Comparison of ENCODE assay signal across 9 mouse cellular contexts in genomic region chr9:28197631-28198030, GRCm38 (mm10).
DNase-seq lines count a peak whose midpoint lies in the region; ATAC-seq and TF ChIP-seq lines count a peak whose summit lies in the region.
"Had no signal": no experiment of that assay in that cellular context is flagged by ENCODE, and none has a peak within 500 bp of the region (broad histone marks: within the 10 kb centered on the region; RNA-seq: fewer than 3 reads in every experiment).

No protein-coding gene starts in this region.

- H3K4me3 ChIP-seq in embryonic facial prominence, embryonic 11.5 days (ENCODE audit: low read depth, low read length), result no peak overlapping the region
- no peak overlapping the region for H3K4me3 ChIP-seq in hindbrain, postnatal 0 days (ENCODE audit: low read length)
- no peak overlapping the region for H3K4me3 ChIP-seq in neural tube, embryonic 11.5 days (ENCODE audit: low read depth, low read length)
- H3K4me3 ChIP-seq: heart, embryonic 13.5 days had no signal

- H3K27me3 ChIP-seq in embryonic facial prominence, embryonic 11.5 days (ENCODE audit: control insufficient read depth, insufficient read depth, low read length), result no peaks in the 10 kb centered on the region
- H3K27me3 ChIP-seq in hindbrain, postnatal 0 days (ENCODE audit: insufficient read depth, low read length), result no peaks in the 10 kb centered on the region
- no peaks in the 10 kb centered on the region for H3K27me3 ChIP-seq in neural tube, embryonic 11.5 days (ENCODE audit: control insufficient read depth, insufficient read depth, low read length)

- peak; percentile 31 to 67 for DNase-seq in adrenal gland, adult (ENCODE audit: inconsistent age in 2 of 2, low spot score in 1 of 2)
- no peak for DNase-seq in adrenal gland, postnatal 4 days (ENCODE audit: low spot score in 2 of 2)
- peak; percentile 11 to 22 for DNase-seq in adrenal gland, adult 18-20 months (ENCODE audit: low spot score in 2 of 2)
- peak; percentile 52 for DNase-seq in embryonic facial prominence, embryonic 11.5 days (ENCODE audit: low spot score)
- DNase-seq in hindbrain, postnatal 0 days (ENCODE audit: low spot score), result peak; percentile 76
- DNase-seq in left cerebral cortex, postnatal 25 days (ENCODE audit: low spot score in 2 of 2), result peak; percentile 66 to 80
- peak; percentile 51 for DNase-seq in neural tube, embryonic 11.5 days (ENCODE audit: low spot score)
- DNase-seq in T-cell, adult 2 months (ENCODE audit: low spot score), result no peak

- 0 out of 2 replicates have a peak, but pooled peaks have one; percentile 59 for ATAC-seq in embryonic facial prominence, embryonic 11.5 days (replicated peaks; ENCODE audit: insufficient number of reproducible peaks, low FRiP score, low TSS enrichment, low read depth)
- peak; percentile 86; the same call in 1 of the 2 replicates for ATAC-seq in hindbrain, postnatal 0 days
- no peak for ATAC-seq in neural tube, embryonic 11.5 days (ENCODE audit: insufficient read depth, low FRiP score, low TSS enrichment)

- no peaks in the 10 kb centered on the region for H3K36me3 ChIP-seq in embryonic facial prominence, embryonic 11.5 days (replicated peaks; ENCODE audit: control insufficient read depth, insufficient read depth, low read depth, low read length)
- no peaks in the 10 kb centered on the region for H3K36me3 ChIP-seq in hindbrain, postnatal 0 days (ENCODE audit: insufficient read depth, low read length)
- H3K36me3 ChIP-seq in neural tube, embryonic 11.5 days (ENCODE audit: control insufficient read depth, insufficient read depth, low read length), result no peaks in the 10 kb centered on the region
- H3K36me3 ChIP-seq: heart, embryonic 13.5 days had no signal

- H3K4me2 ChIP-seq in embryonic facial prominence, embryonic 11.5 days (ENCODE audit: low read depth, low read length), result no peak overlapping the region
- no peak overlapping the region for H3K4me2 ChIP-seq in hindbrain, postnatal 0 days (ENCODE audit: low read depth, low read length)
- no peak overlapping the region for H3K4me2 ChIP-seq in neural tube, embryonic 11.5 days (ENCODE audit: low read depth)
- H3K4me2 ChIP-seq: heart, embryonic 13.5 days had no signal

- H3K9ac ChIP-seq in embryonic facial prominence, embryonic 11.5 days (replicated peaks; ENCODE audit: low read length), result no peak overlapping the region
- H3K9ac ChIP-seq in hindbrain, postnatal 0 days (replicated peaks; ENCODE audit: low read length), result no peak overlapping the region
- no peak overlapping the region for H3K9ac ChIP-seq in neural tube, embryonic 11.5 days (ENCODE audit: low read length)
- H3K9ac ChIP-seq: heart, embryonic 13.5 days had no signal

- no peaks in the 10 kb centered on the region for H3K4me1 ChIP-seq in embryonic facial prominence, embryonic 11.5 days (ENCODE audit: control insufficient read depth, insufficient read depth, low read length)
- H3K4me1 ChIP-seq in hindbrain, postnatal 0 days (ENCODE audit: insufficient read depth, low read length), result no peaks in the 10 kb centered on the region
- no peaks in the 10 kb centered on the region for H3K4me1 ChIP-seq in neural tube, embryonic 11.5 days (ENCODE audit: control insufficient read depth, insufficient read depth, low read length)
- H3K4me1 ChIP-seq: heart, embryonic 13.5 days had no signal

- intact Hi-C loops in left cerebral cortex, postnatal 25 days (cut with DNase I), result loop anchor here (2.0 kb wide), 1 partner anchor 783 kb away; no protein-coding TSS in a partner anchor

- peak; percentile 86 for TF ChIP-seq CTCF in hindbrain, postnatal 0 days (IDR thresholded peaks at IDR 0.05; ENCODE audit: low read depth)

- no peak overlapping the region for H3K27ac ChIP-seq in embryonic facial prominence, embryonic 11.5 days (replicated peaks; ENCODE audit: low read depth, low read length)
- no peak overlapping the region for H3K27ac ChIP-seq in hindbrain, postnatal 0 days
- no peak overlapping the region for H3K27ac ChIP-seq in neural tube, embryonic 11.5 days (ENCODE audit: low read depth, low read length)
- H3K27ac ChIP-seq: heart, embryonic 13.5 days had no signal

- 50% methylated on average over 3 of the region's 3 CpGs for WGBS in embryonic facial prominence, embryonic 11.5 days
- 56% methylated on average over 3 of the region's 3 CpGs for WGBS in hindbrain, postnatal 0 days
- WGBS in neural tube, embryonic 11.5 days, result 54% methylated on average over 3 of the region's 3 CpGs

- H3K9me3 ChIP-seq in embryonic facial prominence, embryonic 11.5 days (replicated peaks; ENCODE audit: control insufficient read depth, low read length), result no peaks in the 10 kb centered on the region
- no peaks in the 10 kb centered on the region for H3K9me3 ChIP-seq in hindbrain, postnatal 0 days (ENCODE audit: low read length)
- H3K9me3 ChIP-seq in neural tube, embryonic 11.5 days (ENCODE audit: control insufficient read depth, low read length), result no peaks in the 10 kb centered on the region
- H3K9me3 ChIP-seq: heart, embryonic 13.5 days had no signal

Comparison
In these comparisons a context has a peak if more than half of its experiments do, and no peak if none do; other contexts are left out.
1. DNase-seq: peak in adrenal gland, adult (2 of 2), adrenal gland, adult 18-20 months (2 of 2), embryonic facial prominence, embryonic 11.5 days (single experiment), hindbrain, postnatal 0 days (single experiment), left cerebral cortex, postnatal 25 days (2 of 2) and neural tube, embryonic 11.5 days (single experiment); none in adrenal gland, postnatal 4 days (0 of 2) and T-cell, adult 2 months (single experiment).